Mouse (Mus musculus) heart, postnatal 0 days (tissue): Measurements from ENCODE around the gene Tm6sf2. TPM values are rescaled to one million over a fixed set of nuclear protein-coding genes. Genes with fewer than 3 reads are reported as not detected.
A peak's percentile ranks its signal among the peaks of the same experiment; 100 is the strongest.

Experiments used
- ATAC-seq: fragments of 200-750 bp; cut with Nextera tagmentation; 2 replicates; pipeline ENCODE4 v1.8.0; 2017; ENCODE audit warnings: low read depth, moderate number of reproducible peaks, moderate library complexity; ENCODE audit not compliant: insufficient read depth
- DNase-seq: peaks from one replicate; pipeline ENCODE4 v3.0.0-alpha.2; 2016; ENCODE audit warnings: low spot score
- H3K27ac ChIP-seq: fragments of 300-500 bp; sonication (generic); 2 replicates; pipeline ENCODE4 v1.5.1; 2014; ENCODE audit warnings: low read depth, mild to moderate bottlenecking
- H3K27me3 ChIP-seq: fragments of 300-500 bp; sonication (generic); 2 replicates; pipeline ENCODE4 v1.6.1; 2014; ENCODE audit warnings: low read length, mixed read lengths; ENCODE audit not compliant: control insufficient read depth, insufficient read depth
- H3K36me3 ChIP-seq: fragments of 300-500 bp; sonication (generic); replicated peaks from 2 replicates; pipeline ENCODE4 v1.6.1; 2014; ENCODE audit warnings: low read length, mixed read lengths; ENCODE audit not compliant: control insufficient read depth, insufficient read depth
- H3K4me1 ChIP-seq: fragments of 300-500 bp; sonication (generic); 2 replicates; pipeline ENCODE4 v1.6.1; 2014; ENCODE audit warnings: antibody characterized with exemption; ENCODE audit not compliant: control insufficient read depth, insufficient read depth
- H3K4me2 ChIP-seq: fragments of 300-500 bp; sonication (generic); 2 replicates; pipeline ENCODE4 v1.6.1; 2014; ENCODE audit warnings: low read depth, mild to moderate bottlenecking, low read length, moderate library complexity
- H3K4me3 ChIP-seq: fragments of 300-500 bp; sonication (generic); 2 replicates; pipeline ENCODE4 v1.5.1; 2014; ENCODE audit warnings: low read depth, low read length
- H3K9ac ChIP-seq: fragments of 300-500 bp; sonication (generic); replicated peaks from 2 replicates; pipeline ENCODE4 v1.6.1; 2014; ENCODE audit warnings: low read depth, low read length, mixed read lengths
- H3K9me3 ChIP-seq: fragments of 300-500 bp; sonication (generic); replicated peaks from 2 replicates; pipeline ENCODE4 v1.6.1; 2016; ENCODE audit warnings: low read length; ENCODE audit not compliant: control insufficient read depth
- CTCF ChIP-seq: IDR thresholded peaks from 2 replicates; pipeline ENCODE4 v1.5.1; 2016; ENCODE audit warnings: antibody characterized with exemption, control low read depth, low read depth
- EP300 ChIP-seq: IDR thresholded peaks from 2 replicates; pipeline ENCODE4 v1.6.1; 2016; ENCODE audit warnings: antibody characterized with exemption, low read depth
- WGBS: fragments of 180-500 bp; shearing (Covaris S2); extraction: QIAGEN DNeasy Blood & Tissue Kit; methylation state at CpG from one replicate; pipeline ENCODE4 v1.1.7; 2014; 5-methylcytosine and 5-hydroxymethylcytosine counted together
- polyA plus RNA-seq: library from polyadenylated mRNA; unstranded; fragments of >200 nt; fragmentation: Nextera tagmentation; extraction: Ambion mirVana; gene quantifications from 2 replicates; pipeline ENCODE4 v1.2.1, GENCODE M21; 2015
- total RNA-seq: library from RNA; depleted of rRNA; stranded (reverse); fragments of >200 nt; gene quantifications from 2 replicates; pipeline ENCODE4 v1.2.3, GENCODE M21; 2014; ENCODE audit warnings: low replicate concordance

Gene Tm6sf2
- total and polyA plus RNA-seq, 2 experiments from 2014 or later: 1.3 to 2.1 TPM

DNA sequence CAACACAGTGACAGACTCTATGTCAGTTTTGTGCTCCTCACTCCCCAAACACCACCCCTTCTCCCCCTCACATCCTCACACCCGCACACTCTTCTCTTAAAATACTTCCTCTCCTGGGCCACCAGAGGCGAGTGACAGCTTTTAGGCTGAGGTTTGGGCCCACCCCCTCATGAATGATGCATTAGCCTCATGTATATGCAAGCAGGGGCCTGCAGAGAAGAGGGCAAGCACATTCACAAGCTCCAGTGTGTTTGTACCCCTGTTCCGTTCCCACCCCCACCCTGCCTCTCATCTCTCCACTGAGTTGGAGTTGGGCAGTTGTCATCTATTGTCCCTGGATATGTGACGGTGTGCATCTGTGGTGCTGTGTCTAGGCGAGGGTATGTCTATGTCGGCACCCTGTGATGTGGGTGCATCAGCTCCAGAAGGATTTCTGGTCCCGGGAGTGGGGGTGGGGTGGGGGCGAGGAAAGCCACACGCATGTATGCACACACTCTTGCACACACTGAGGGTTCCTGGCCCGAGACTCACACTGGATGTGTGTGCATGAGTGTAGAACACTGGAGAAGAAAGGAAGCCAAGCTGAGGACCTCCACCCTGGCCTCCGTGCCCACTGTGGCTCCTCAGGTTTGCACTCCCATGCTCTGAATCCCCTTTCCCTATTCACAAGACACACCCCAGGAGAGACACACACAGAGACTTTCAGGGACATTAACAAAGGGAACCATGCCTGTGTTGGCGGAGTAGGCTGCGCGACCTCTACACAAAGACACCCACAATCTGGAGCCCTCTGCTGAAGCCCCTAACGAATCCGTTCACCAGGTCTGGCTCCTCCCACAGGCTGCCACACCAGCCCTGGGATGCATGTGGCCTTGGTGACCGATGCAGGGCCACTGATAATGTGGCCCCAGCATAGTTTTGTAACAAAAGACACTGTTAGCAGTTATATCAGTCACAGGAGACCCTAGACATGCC is 46.3 kb downstream of the Tm6sf2 start:
- Histone ChIP-seq H3K27ac (no peak overlapping the region), H3K36me3 (no peaks in the 10 kb centered on the region), H3K9me3 (no peaks in the 10 kb centered on the region), H3K4me2 (no peak overlapping the region), H3K9ac (no peak overlapping the region), H3K27me3 (peaks cover 72% of the 10 kb centered on the region), H3K4me1 (no peaks in the 10 kb centered on the region), H3K4me3 (no peak overlapping the region)
- DNase-seq: no peak
- WGBS: 18% methylated on average over 17 of the region's 17 CpGs
- TF ChIP-seq CTCF (no peak), EP300 (no peak)
- no peak for ATAC-seq

- 2% methylated on average over 19 of the region's 19 CpGs for WGBS
- H3K4me3 ChIP-seq: no peak within 1 kb of the TSS
- no peaks in the 10 kb centered on the region for H3K36me3 ChIP-seq
- TF ChIP-seq CTCF: no peak
- TF ChIP-seq EP300: no peak
- no peak for ATAC-seq
- H3K9ac ChIP-seq: no peak within 1 kb of the TSS
- no peak for DNase-seq
- no peak within 1 kb of the TSS for H3K27ac ChIP-seq
- no peak within 1 kb of the TSS for H3K4me2 ChIP-seq
- H3K9me3 ChIP-seq: no peaks in the 10 kb centered on the region
- peaks cover 58% of the 10 kb centered on the region for H3K27me3 ChIP-seq
- no peaks in the 10 kb centered on the region for H3K4me1 ChIP-seq
Observed at GRCm38 (mm10) chr8:70120667-70121066, 47.9 kb downstream of the Tm6sf2 start, which contains the start of gene Ncan. TSS of gene Ncan (minus strand) at chr8:70120873.

DNA sequence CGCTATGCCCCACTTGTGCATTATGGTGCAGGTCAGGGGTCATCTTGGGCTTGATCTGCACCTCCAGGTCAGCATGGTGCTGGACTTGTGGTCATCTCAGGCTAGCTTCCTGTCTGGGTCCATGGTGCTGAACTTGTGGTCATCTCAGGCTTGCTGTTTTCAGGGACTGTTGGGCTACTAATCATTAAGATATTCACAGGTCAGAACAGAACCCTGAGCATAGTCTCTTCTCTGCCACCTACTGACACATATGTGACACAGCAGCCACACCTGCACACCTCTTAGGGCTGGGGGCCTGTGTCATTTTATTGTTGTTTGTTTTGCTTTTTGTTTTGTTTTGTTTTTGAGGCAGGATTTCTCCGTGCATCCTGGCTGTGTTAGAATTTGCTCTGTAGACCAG is 50.1 kb downstream of the Tm6sf2 start:
- Histone ChIP-seq H3K27me3 (peaks cover 39% of the 10 kb centered on the region), H3K9me3 (no peaks in the 10 kb centered on the region), H3K9ac (no peak overlapping the region), H3K27ac (no peak overlapping the region), H3K4me3 (no peak overlapping the region), H3K4me2 (no peak overlapping the region), H3K36me3 (no peaks in the 10 kb centered on the region), H3K4me1 (no peaks in the 10 kb centered on the region)
- no peak for ATAC-seq
- no peak for DNase-seq
- WGBS: 47% methylated on average over 2 of the region's 2 CpGs
- TF ChIP-seq EP300: no peak
- peak; percentile 56 for TF ChIP-seq CTCF

- Histone ChIP-seq H3K4me3 (no peak overlapping the region), H3K9ac (no peak overlapping the region), H3K27ac (no peak overlapping the region), H3K27me3 (peaks cover 17% of the 10 kb centered on the region), H3K36me3 (no peaks in the 10 kb centered on the region), H3K9me3 (no peaks in the 10 kb centered on the region), H3K4me2 (no peak overlapping the region), H3K4me1 (peaks cover 12% of the 10 kb centered on the region)
- TF ChIP-seq CTCF (no peak), EP300 (no peak)
- DNase-seq (no peak), ATAC-seq (no peak)
- WGBS: 62% methylated on average over 8 of the region's 8 CpGs
Observed at GRCm38 (mm10) chr8:70124992-70125391, 52.3 kb downstream of the Tm6sf2 start.

- peak; percentile 70 for ATAC-seq
- no peak overlapping the region for H3K9ac ChIP-seq
- WGBS: 32% methylated on average over 3 of the region's 3 CpGs
Observed at GRCm38 (mm10) chr8:70128435-70128834, 55.7 kb downstream of the Tm6sf2 start.

More at GRCm38 (mm10) chr8:70128435-70128834, 55.7 kb downstream of the Tm6sf2 start:
- peak; percentile 84 for DNase-seq
- peaks cover 5% of the 10 kb centered on the region for H3K36me3 ChIP-seq
- no peaks in the 10 kb centered on the region for H3K9me3 ChIP-seq
- TF ChIP-seq EP300: no peak
- TF ChIP-seq CTCF: no peak
- peak overlapping the region; percentile 82 for H3K27ac ChIP-seq
- peaks cover 29% of the 10 kb centered on the region for H3K4me1 ChIP-seq
- no peaks in the 10 kb centered on the region for H3K27me3 ChIP-seq
- no peak overlapping the region for H3K4me2 ChIP-seq
- no peak overlapping the region for H3K4me3 ChIP-seq
